ENCODE assay signal across 8 mouse cellular contexts in the genomic region with DNA sequence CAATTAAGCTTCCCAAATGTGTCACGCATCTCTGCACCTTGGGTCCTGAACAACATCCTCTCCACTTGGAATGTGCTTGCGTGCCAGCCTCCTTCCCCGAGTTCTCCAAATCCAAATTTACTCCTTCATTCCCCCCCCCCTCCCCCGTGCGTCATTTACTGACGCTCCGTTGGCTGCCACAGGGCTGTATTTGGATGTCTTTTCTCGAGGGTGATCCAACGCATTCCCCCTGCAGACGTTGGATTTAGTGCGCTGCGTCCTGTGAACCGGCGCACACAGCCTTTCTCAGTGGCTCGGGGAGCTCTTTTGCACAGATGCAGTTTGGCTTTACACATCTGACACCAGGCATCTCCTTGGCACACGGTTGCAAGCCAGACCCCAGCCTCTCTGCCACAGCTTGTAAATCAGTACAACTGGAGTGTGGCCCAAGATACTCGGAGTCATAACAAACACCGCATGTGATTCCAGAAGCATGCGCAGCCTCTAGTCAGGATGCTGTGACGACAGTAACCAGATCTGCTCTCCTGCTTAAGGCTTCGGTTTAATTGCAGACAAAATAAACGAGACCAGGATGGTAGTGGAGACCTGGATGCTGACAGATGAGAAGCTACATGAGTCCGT. TPM values are rescaled to one million over a fixed set of nuclear protein-coding genes. Genes with fewer than 3 reads are reported as not detected.
DNase-seq lines count a peak whose midpoint lies in the region; ATAC-seq and TF ChIP-seq lines count a peak whose summit lies in the region.

No protein-coding gene starts in this region.

- H3K27ac ChIP-seq in lung, embryonic 15.5 days: peak overlapping the region; percentile 59
- H3K27ac ChIP-seq in embryonic facial prominence, embryonic 13.5 days: peak overlapping the region; percentile 96
- no peak overlapping the region for H3K27ac ChIP-seq in midbrain, embryonic 12.5 days (replicated peaks)
- H3K27ac ChIP-seq in stomach, postnatal 0 days (replicated peaks): peak overlapping the region; percentile 78

- no peak overlapping the region for H3K9ac ChIP-seq in lung, embryonic 15.5 days
- peak overlapping the region; percentile 58 for H3K9ac ChIP-seq in embryonic facial prominence, embryonic 13.5 days
- H3K9ac ChIP-seq in midbrain, embryonic 12.5 days (replicated peaks): no peak overlapping the region; the same call in 1 of the 2 replicates
- peak overlapping the region; percentile 31; the same call in 1 of the 2 replicates for H3K9ac ChIP-seq in stomach, postnatal 0 days (ENCODE audit: low read length)

- H3K36me3 ChIP-seq in lung, embryonic 15.5 days: no peaks in the 10 kb centered on the region
- no peaks in the 10 kb centered on the region for H3K36me3 ChIP-seq in embryonic facial prominence, embryonic 13.5 days
- no peaks in the 10 kb centered on the region for H3K36me3 ChIP-seq in midbrain, embryonic 12.5 days
- no peaks in the 10 kb centered on the region for H3K36me3 ChIP-seq in stomach, postnatal 0 days (ENCODE audit: control insufficient read depth, insufficient read depth, low read length)

- DNase-seq in lung, adult 18-20 months: no peak
- DNase-seq in heart, adult 9 months (ENCODE audit: low spot score in 2 of 2): peak; percentile 46 to 50
- DNase-seq in layer of hippocampus, adult 8-10 months (ENCODE audit: low spot score in 2 of 2): peak; percentile 33 to 39
- peak; percentile 37 for DNase-seq in stomach, postnatal 0 days (ENCODE audit: low spot score)
- no peak for DNase-seq in adrenal gland, adult 8-10 months

- ATAC-seq in lung, embryonic 15.5 days (ENCODE audit: borderline replicate concordance, extremely low read depth, low FRiP score, low TSS enrichment): peak; percentile 83
- peak; percentile 79 for ATAC-seq in embryonic facial prominence, embryonic 13.5 days (ENCODE audit: insufficient number of reproducible peaks, insufficient read depth, low FRiP score, low TSS enrichment, low read depth)
- ATAC-seq in midbrain, embryonic 12.5 days (ENCODE audit: low FRiP score, low read depth): peak; percentile 39; the same call in 1 of the 2 replicates
- peak; percentile 41; the same call in 1 of the 2 replicates for ATAC-seq in stomach, postnatal 0 days (ENCODE audit: low FRiP score, low TSS enrichment)

- H3K4me2 ChIP-seq in lung, embryonic 15.5 days: peak overlapping the region; percentile 46
- peak overlapping the region; percentile 62 for H3K4me2 ChIP-seq in embryonic facial prominence, embryonic 13.5 days
- peak overlapping the region; percentile 49 for H3K4me2 ChIP-seq in midbrain, embryonic 12.5 days (replicated peaks)
- peak overlapping the region; percentile 44 for H3K4me2 ChIP-seq in stomach, postnatal 0 days (replicated peaks; ENCODE audit: low read depth)

- TF ChIP-seq EP300 in stomach, postnatal 0 days (optimal IDR thresholded peaks at IDR 0.05): no peak

- H3K4me1 ChIP-seq in lung, embryonic 15.5 days: peaks cover 31% of the 10 kb centered on the region
- peaks cover 30% of the 10 kb centered on the region for H3K4me1 ChIP-seq in embryonic facial prominence, embryonic 13.5 days
- peaks cover 10% of the 10 kb centered on the region; the same call in 1 of the 2 replicates for H3K4me1 ChIP-seq in midbrain, embryonic 12.5 days
- no peaks in the 10 kb centered on the region; the same call in 1 of the 2 replicates for H3K4me1 ChIP-seq in stomach, postnatal 0 days (replicated peaks; ENCODE audit: control insufficient read depth, insufficient read depth)

- H3K4me3 ChIP-seq in lung, embryonic 15.5 days: peak overlapping the region; percentile 6
- peak overlapping the region; percentile 31 for H3K4me3 ChIP-seq in embryonic facial prominence, embryonic 13.5 days
- H3K4me3 ChIP-seq in midbrain, embryonic 12.5 days: peak overlapping the region; percentile 29
- H3K4me3 ChIP-seq in stomach, postnatal 0 days (ENCODE audit: low read depth, low read length): peak overlapping the region; percentile 20; the same call in 1 of the 2 replicates

- H3K9me3 ChIP-seq in lung, embryonic 15.5 days: no peaks in the 10 kb centered on the region
- no peaks in the 10 kb centered on the region for H3K9me3 ChIP-seq in embryonic facial prominence, embryonic 13.5 days
- H3K9me3 ChIP-seq in midbrain, embryonic 12.5 days: no peaks in the 10 kb centered on the region
- H3K9me3 ChIP-seq in stomach, postnatal 0 days (ENCODE audit: control insufficient read depth, low read length): no peaks in the 10 kb centered on the region

- WGBS in lung, embryonic 15.5 days: 19% methylated on average over 23 of the region's 23 CpGs
- WGBS in embryonic facial prominence, embryonic 13.5 days: 2% methylated on average over 23 of the region's 23 CpGs
- 18% methylated on average over 23 of the region's 23 CpGs for WGBS in midbrain, embryonic 12.5 days
- WGBS in stomach, postnatal 0 days: 20% methylated on average over 23 of the region's 23 CpGs

- H3K27me3 ChIP-seq in lung, embryonic 15.5 days: no peaks in the 10 kb centered on the region
- no peaks in the 10 kb centered on the region for H3K27me3 ChIP-seq in embryonic facial prominence, embryonic 13.5 days
- 0 out of 2 replicates have a peak, but pooled peaks cover 3% of the 10 kb centered on the region for H3K27me3 ChIP-seq in midbrain, embryonic 12.5 days
- H3K27me3 ChIP-seq in stomach, postnatal 0 days (ENCODE audit: control insufficient read depth, insufficient read depth, low read length): no peaks in the 10 kb centered on the region

- no peak for TF ChIP-seq CTCF in stomach, postnatal 0 days (IDR thresholded peaks at IDR 0.05; ENCODE audit: low read depth)

RNA-seq across cellular contexts. Expression of gene Bcl2l14, which starts 43.4 kb away (rescaled TPM):
- 3.8 and 4.5 TPM in 2 replicates for polyA plus RNA-seq in lung, embryonic 15.5 days (2015; fragmentation: Nextera tagmentation; extraction: Ambion mirVana)
- polyA plus RNA-seq in embryonic facial prominence, embryonic 13.5 days (2015; fragmentation: Nextera tagmentation; extraction: Ambion mirVana): 1.0 and 2.3 TPM in 2 replicates
- total RNA-seq in layer of hippocampus, adult 8-10 months (2022): not detected
- 0.10 TPM in 1 of 2 replicates, not detected in the other for polyA plus RNA-seq in midbrain, embryonic 12.5 days (2016; fragmentation: Nextera tagmentation; extraction: Ambion mirVana)
- 27.4 and 29.6 TPM in 2 replicates for polyA plus RNA-seq in stomach, postnatal 0 days (2015; fragmentation: Nextera tagmentation; extraction: Ambion mirVana)
- total RNA-seq in adrenal gland, adult 8-10 months (2022): under 1 TPM in 2 of 4 experiments, not detected in 2; 0.12 to 0.22 TPM

Comparison
In these comparisons a context has a peak if more than half of its experiments do, and no peak if none do; other contexts are left out.
1. H3K9ac ChIP-seq: peak in embryonic facial prominence, embryonic 13.5 days (single experiment) and stomach, postnatal 0 days (single experiment); none in lung, embryonic 15.5 days (single experiment) and midbrain, embryonic 12.5 days (single experiment).
2. DNase-seq: peak in heart, adult 9 months (2 of 2), layer of hippocampus, adult 8-10 months (2 of 2) and stomach, postnatal 0 days (single experiment); none in lung, adult 18-20 months (0 of 2) and adrenal gland, adult 8-10 months (single experiment).
3. Peak in every context shown above with its lines, with median percentiles within 50 percentile points of each other: ATAC-seq, H3K4me2 ChIP-seq and H3K4me3 ChIP-seq.